Mouse (Mus musculus) cerebellum, postnatal 10 days (tissue): ENCODE measurements around the gene Nfyc.

Experiments used
- DNase-seq, 2 experiments: peaks; one replicate each; pipeline ENCODE4 v3.0.0; 2021; ENCODE audit warnings: mixed read lengths in 2 of 2

Gene Nfyc

DNA sequence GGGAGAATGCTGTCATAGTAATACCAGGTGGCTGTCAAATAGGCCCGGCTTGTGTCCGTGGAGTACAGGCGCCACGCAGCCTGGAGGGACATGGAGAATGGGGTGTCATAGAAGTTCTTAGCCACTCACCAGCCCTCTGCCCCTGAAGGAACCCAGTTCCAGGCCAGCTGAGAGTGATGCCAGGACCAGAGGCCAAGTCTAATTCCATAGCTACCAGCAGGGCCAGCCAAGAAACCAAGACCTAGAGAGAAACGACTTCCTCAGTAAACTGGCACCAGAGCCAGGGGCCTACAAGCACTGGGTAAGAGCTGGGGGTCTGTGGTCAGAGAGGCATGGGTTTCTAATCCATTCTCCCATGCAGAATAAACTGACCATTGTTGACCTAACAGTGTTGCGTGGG, 118.4 kb downstream of the Nfyc start:
- DNase-seq: peak; percentile 62 to 63

- DNase-seq: no peak
Observed at GRCm38 (mm10) chr4:120712236-120712635, 119.1 kb downstream of the Nfyc start.
